ENCODE assay signal across 21 mouse cellular contexts in genomic region chr4:88450087-88450765, GRCm38 (mm10). TPM values are rescaled to one million over a fixed set of nuclear protein-coding genes. Genes with fewer than 3 reads are reported as not detected.
DNase-seq lines count a peak whose midpoint lies in the region; ATAC-seq and TF ChIP-seq lines count a peak whose summit lies in the region.
"Had no signal": no experiment of that assay in that cellular context is flagged by ENCODE, and none has a peak within 500 bp of the region (broad histone marks: within the 10 kb centered on the region; RNA-seq: fewer than 3 reads in every experiment).

No protein-coding gene starts in this region.

- 64% methylated on average over 1 of the region's 1 CpGs for WGBS in bone marrow, adult 2 months
- 83% methylated on average over 1 of the region's 1 CpGs for WGBS in midbrain, embryonic 14.5 days
- 93% methylated on average over 1 of the region's 1 CpGs for WGBS in midbrain, embryonic 13.5 days

- H3K27ac ChIP-seq in bone marrow, adult 2 months (ENCODE audit: control insufficient read depth, insufficient read depth, low read depth, low read length, poor library complexity) = peak overlapping the region; percentile 45; the same call in 1 of the 2 replicates
- no peak overlapping the region for H3K27ac ChIP-seq in midbrain, embryonic 14.5 days (replicated peaks; ENCODE audit: low read depth, low read length)
- no peak overlapping the region for H3K27ac ChIP-seq in midbrain, embryonic 13.5 days
- H3K27ac ChIP-seq: embryonic facial prominence, embryonic 12.5 days; heart, embryonic 15.5 days; hindbrain, embryonic 12.5 days; limb, embryonic 10.5 days; liver, embryonic 14.5 days; midbrain, embryonic 12.5 days had no signal

- no peaks in the 10 kb centered on the region for H3K9me3 ChIP-seq in midbrain, embryonic 14.5 days (ENCODE audit: control insufficient read depth, low read length)
- H3K9me3 ChIP-seq in midbrain, embryonic 13.5 days = no peaks in the 10 kb centered on the region
- H3K9me3 ChIP-seq: embryonic facial prominence, embryonic 12.5 days; G1E; heart, embryonic 15.5 days; hindbrain, embryonic 12.5 days; limb, embryonic 10.5 days; midbrain, embryonic 12.5 days had no signal

- intact Hi-C loops in heart, postnatal 10 days (cut with DNase I) = no loop called here

- H3K4me3 ChIP-seq in bone marrow, adult 2 months (replicated peaks; ENCODE audit: control insufficient read depth, low read depth, low read length) = no peak overlapping the region
- no peak overlapping the region for H3K4me3 ChIP-seq in midbrain, embryonic 14.5 days (replicated peaks; ENCODE audit: low read depth, low read length)
- no peak overlapping the region for H3K4me3 ChIP-seq in midbrain, embryonic 13.5 days (replicated peaks)
- H3K4me3 ChIP-seq: embryonic facial prominence, embryonic 12.5 days; heart, embryonic 15.5 days; hindbrain, embryonic 12.5 days; limb, embryonic 10.5 days; midbrain, embryonic 12.5 days had no signal

- TF ChIP-seq CTCF in bone marrow, adult 2 months (IDR thresholded peaks at IDR 0.05; ENCODE audit: control insufficient read depth, insufficient read depth, low read length) = no peak

- no peak for TF ChIP-seq POLR2A in bone marrow, adult 2 months (IDR thresholded peaks at IDR 0.05; ENCODE audit: borderline replicate concordance, control insufficient read depth, low read depth, low read length)

- no peaks in the 10 kb centered on the region for H3K36me3 ChIP-seq in midbrain, embryonic 14.5 days (ENCODE audit: control insufficient read depth, insufficient read depth, low read length)
- H3K36me3 ChIP-seq in midbrain, embryonic 13.5 days = no peaks in the 10 kb centered on the region
- H3K36me3 ChIP-seq: embryonic facial prominence, embryonic 12.5 days; G1E; heart, embryonic 15.5 days; hindbrain, embryonic 12.5 days; limb, embryonic 10.5 days; midbrain, embryonic 12.5 days had no signal

- ATAC-seq in megakaryocyte, adult 5-6 weeks (ENCODE audit: poor library complexity, severe bottlenecking) = peak; percentile 100
- no peak for ATAC-seq in midbrain, embryonic 14.5 days (ENCODE audit: low FRiP score, low TSS enrichment)
- no peak for ATAC-seq in midbrain, embryonic 13.5 days
- ATAC-seq in frontal cortex, adult (ENCODE audit: low TSS enrichment) = no peak

- H3K9ac ChIP-seq in midbrain, embryonic 14.5 days (replicated peaks; ENCODE audit: low read length) = no peak overlapping the region
- H3K9ac ChIP-seq in midbrain, embryonic 13.5 days (replicated peaks) = no peak overlapping the region
- H3K9ac ChIP-seq: embryonic facial prominence, embryonic 12.5 days; heart, embryonic 15.5 days; hindbrain, embryonic 12.5 days; liver, embryonic 14.5 days; midbrain, embryonic 12.5 days had no signal

- H3K27me3 ChIP-seq in midbrain, embryonic 14.5 days (ENCODE audit: control insufficient read depth, insufficient read depth, low read length) = no peaks in the 10 kb centered on the region
- H3K27me3 ChIP-seq in midbrain, embryonic 13.5 days = no peaks in the 10 kb centered on the region
- H3K27me3 ChIP-seq: embryonic facial prominence, embryonic 12.5 days; heart, embryonic 15.5 days; hindbrain, embryonic 12.5 days; midbrain, embryonic 12.5 days had no signal

- H3K4me2 ChIP-seq in midbrain, embryonic 14.5 days (ENCODE audit: low read length) = no peak overlapping the region
- H3K4me2 ChIP-seq in midbrain, embryonic 13.5 days (replicated peaks) = no peak overlapping the region
- H3K4me2 ChIP-seq: embryonic facial prominence, embryonic 12.5 days; heart, embryonic 15.5 days; hindbrain, embryonic 12.5 days; midbrain, embryonic 12.5 days had no signal

- peak; percentile 92 for DNase-seq in heart, adult 11 months
- DNase-seq in heart, postnatal 10 days = no peak
- peak; percentile 40 for DNase-seq in 3T3-L1 (ENCODE audit: low read depth, low spot score)
- no peak for DNase-seq in midbrain, embryonic 14.5 days
- DNase-seq: adrenal gland, postnatal 25 days; cerebellum, postnatal 25 days; gastrocnemius, postnatal 36 days; kidney, adult 11 months; kidney, postnatal 4 days; lung, postnatal 10 days had no signal

- peaks cover 2% of the 10 kb centered on the region; the same call in 1 of the 2 replicates for H3K4me1 ChIP-seq in bone marrow, adult 2 months (ENCODE audit: control insufficient read depth, insufficient read depth, low read length)
- H3K4me1 ChIP-seq in midbrain, embryonic 14.5 days (ENCODE audit: control insufficient read depth, insufficient read depth, low read length) = no peaks in the 10 kb centered on the region
- H3K4me1 ChIP-seq in midbrain, embryonic 13.5 days (replicated peaks) = no peaks in the 10 kb centered on the region
- H3K4me1 ChIP-seq: embryonic facial prominence, embryonic 12.5 days; heart, embryonic 15.5 days; hindbrain, embryonic 12.5 days; limb, embryonic 10.5 days; midbrain, embryonic 12.5 days had no signal

RNA-seq across cellular contexts. Expression of gene Hacd4, which starts 11.5 kb away (rescaled TPM):
- 1 to 10 TPM; 4.9 to 6.0 TPM for total RNA-seq in heart, postnatal 10 days (2021)
- 3.5 and 10.8 TPM in 2 replicates for polyA plus RNA-seq in bone marrow, adult 2 months (2011; ENCODE audit: insufficient read depth, insufficient read length, low replicate concordance, missing spikeins)
- total RNA-seq in megakaryocyte, adult 5-6 weeks (2015) = 112 and 118 TPM in 2 replicates
- total RNA-seq in megakaryocyte, adult 5-6 weeks (2017) = 70.7 and 72.7 TPM in 2 replicates
- 2.4 and 3.8 TPM in 2 replicates for polyA plus RNA-seq in midbrain, embryonic 14.5 days (2014; fragmentation: Nextera tagmentation; extraction: Ambion mirVana)
- 3.1 and 3.4 TPM in 2 replicates for polyA plus RNA-seq in midbrain, embryonic 13.5 days (2015; fragmentation: Nextera tagmentation; extraction: Ambion mirVana)
- polyA plus RNA-seq: G1E had no signal

Comparison
In these comparisons a context has a peak if more than half of its experiments do, and no peak if none do; other contexts are left out.
1. DNase-seq: peak in heart, adult 11 months (single experiment) and 3T3-L1 (single experiment); none in heart, postnatal 10 days (0 of 2) and midbrain, embryonic 14.5 days (single experiment).